Mouse (Mus musculus) heart, adult 2 months (tissue): Measurements from ENCODE around the gene Gas1.

Experiments used
- CTCF ChIP-seq: fragments of 200-600 bp; IDR thresholded peaks from 2 replicates; pipeline ENCODE4 v1.8.1; 2022; ENCODE audit warnings: antibody characterized with exemption, mild to moderate bottlenecking, moderate library complexity
- EP300 ChIP-seq: fragments of 200-500 bp; IDR thresholded peaks from 2 replicates; pipeline ENCODE4 v1.6.1; 2011; ENCODE audit warnings: low read depth, low read length, control low read depth; ENCODE audit not compliant: insufficient read depth

- TF ChIP-seq CTCF: no peak
- TF ChIP-seq EP300: no peak
Measured at GRCm38 (mm10) chr13:60148235-60148634, 28.9 kb downstream of the Gas1 start.
